Mouse (Mus musculus) embryonic fibroblast, embryonic 13.5 days (primary cell): ENCODE results near the gene Dzip1l.

Experiments used
- CTCF ChIP-seq: IDR thresholded peaks from 2 replicates; pipeline ENCODE4 v1.5.1; 2011; ENCODE audit warnings: mild to moderate bottlenecking, control low read depth, low read length, moderate library complexity, borderline replicate concordance; ENCODE audit not compliant: insufficient read depth
- POLR2A ChIP-seq: IDR thresholded peaks from 2 replicates; pipeline ENCODE4 v1.6.1; 2011; ENCODE audit warnings: low read depth, mild to moderate bottlenecking, control low read depth, low read length, moderate library complexity

GRCm38 (mm10) chr9:99646102-99646501 lies 16.8 kb downstream of the Dzip1l start:
- no peak for TF ChIP-seq CTCF
- TF ChIP-seq POLR2A: no peak
